Mouse (Mus musculus) liver, embryonic 14.5 days (tissue): ENCODE results near the gene Hoxa6. TPM values are rescaled to one million over a fixed set of nuclear protein-coding genes. Genes with fewer than 3 reads are reported as not detected.
A peak's percentile ranks its signal among the peaks of the same experiment; 100 is the strongest.

Source experiments
- ATAC-seq: fragments of 200-750 bp; cut with Nextera tagmentation; 2 replicates; pipeline ENCODE4 v1.8.0; 2017; ENCODE audit warnings: moderate number of reproducible peaks, mild to moderate bottlenecking, moderate library complexity; ENCODE audit not compliant: insufficient read depth
- DNase-seq, 3 experiments: peaks; one replicate each; pipeline ENCODE4 v3.0.0-alpha.2; 2012 to 2013; ENCODE audit warnings: low read depth in 3 of 3, low spot score in 3 of 3
- H3K27ac ChIP-seq: fragments of 300-500 bp; sonication (generic); 2 replicates; pipeline ENCODE4 v1.5.1; 2014; ENCODE audit warnings: moderate library complexity, mild to moderate bottlenecking, control low read depth, inconsistent platforms
- H3K27me3 ChIP-seq: fragments of 300-500 bp; sonication (generic); 2 replicates; pipeline ENCODE4 v1.6.1; 2014; ENCODE audit warnings: mild to moderate bottlenecking, low read length, moderate library complexity; ENCODE audit not compliant: control insufficient read depth, insufficient read depth
- H3K36me3 ChIP-seq: fragments of 300-500 bp; sonication (generic); replicated peaks from 2 replicates; pipeline ENCODE4 v1.6.1; 2014; ENCODE audit warnings: low read depth; ENCODE audit not compliant: control insufficient read depth, insufficient read depth
- H3K4me1 ChIP-seq, 2 experiments: fragments of 200-500 bp in 1 of 2; fragments of 300-500 bp in 1 of 2; sonication (generic) in 1 of 2; replicated peaks; 2 replicates each; pipeline ENCODE4 v1.6.1; 2012 to 2014; ENCODE audit warnings: antibody characterized with exemption in 1 of 2, inconsistent platforms in 1 of 2, low read length in 1 of 2; ENCODE audit not compliant: control insufficient read depth in 2 of 2, insufficient read depth in 2 of 2
- H3K4me2 ChIP-seq: fragments of 300-500 bp; sonication (generic); 2 replicates; pipeline ENCODE4 v1.6.1; 2014; ENCODE audit warnings: low read depth, mild to moderate bottlenecking, control low read depth, moderate library complexity
- H3K4me3 ChIP-seq, 2 experiments: fragments of 200-500 bp in 1 of 2; fragments of 300-500 bp in 1 of 2; sonication (generic) in 1 of 2; 2 replicates each; pipeline ENCODE4 v1.5.1; 2012 to 2014; ENCODE audit warnings: low read depth in 2 of 2, low read length in 2 of 2, mild to moderate bottlenecking in 2 of 2, control low read depth in 1 of 2, inconsistent platforms in 1 of 2, moderate library complexity in 1 of 2; ENCODE audit not compliant: insufficient read depth in 1 of 2
- H3K9ac ChIP-seq: fragments of 300-500 bp; sonication (generic); replicated peaks from 2 replicates; pipeline ENCODE4 v1.6.1; 2014; ENCODE audit warnings: mild to moderate bottlenecking, control low read depth, moderate library complexity
- H3K9me3 ChIP-seq: fragments of 300-500 bp; sonication (generic); 2 replicates; pipeline ENCODE4 v1.6.1; 2016; ENCODE audit warnings: low read length, mixed read lengths; ENCODE audit not compliant: control insufficient read depth
- CTCF ChIP-seq: IDR thresholded peaks from 2 replicates; pipeline ENCODE4 v1.5.1; 2016; ENCODE audit warnings: antibody characterized with exemption, low read depth, control low read depth
- EP300 ChIP-seq: IDR thresholded peaks from 2 replicates; pipeline ENCODE4 v1.6.1; 2016; ENCODE audit warnings: antibody characterized with exemption, low read depth
- WGBS: fragments of 180-500 bp; shearing (Covaris S2); extraction: QIAGEN DNeasy Blood & Tissue Kit; methylation state at CpG from one replicate; pipeline ENCODE4 v1.1.7; 2014; ENCODE audit not compliant: insufficient replicate concordance; 5-methylcytosine and 5-hydroxymethylcytosine counted together
- polyA plus RNA-seq, 2 experiments: library from polyadenylated mRNA; depleted of rRNA in 1 of 2; stranded (reverse) in 1 of 2; unstranded in 1 of 2; fragments of >200 nt; fragmentation: Nextera tagmentation in 1 of 2; extraction: Ambion mirVana in 1 of 2; gene quantifications; 2 replicates each; pipeline versions ENCODE4 v1.2.1 to v1.2.3; 2012 to 2014

Gene Hoxa6
- polyA plus RNA-seq, 2 experiments = not detected

DNA sequence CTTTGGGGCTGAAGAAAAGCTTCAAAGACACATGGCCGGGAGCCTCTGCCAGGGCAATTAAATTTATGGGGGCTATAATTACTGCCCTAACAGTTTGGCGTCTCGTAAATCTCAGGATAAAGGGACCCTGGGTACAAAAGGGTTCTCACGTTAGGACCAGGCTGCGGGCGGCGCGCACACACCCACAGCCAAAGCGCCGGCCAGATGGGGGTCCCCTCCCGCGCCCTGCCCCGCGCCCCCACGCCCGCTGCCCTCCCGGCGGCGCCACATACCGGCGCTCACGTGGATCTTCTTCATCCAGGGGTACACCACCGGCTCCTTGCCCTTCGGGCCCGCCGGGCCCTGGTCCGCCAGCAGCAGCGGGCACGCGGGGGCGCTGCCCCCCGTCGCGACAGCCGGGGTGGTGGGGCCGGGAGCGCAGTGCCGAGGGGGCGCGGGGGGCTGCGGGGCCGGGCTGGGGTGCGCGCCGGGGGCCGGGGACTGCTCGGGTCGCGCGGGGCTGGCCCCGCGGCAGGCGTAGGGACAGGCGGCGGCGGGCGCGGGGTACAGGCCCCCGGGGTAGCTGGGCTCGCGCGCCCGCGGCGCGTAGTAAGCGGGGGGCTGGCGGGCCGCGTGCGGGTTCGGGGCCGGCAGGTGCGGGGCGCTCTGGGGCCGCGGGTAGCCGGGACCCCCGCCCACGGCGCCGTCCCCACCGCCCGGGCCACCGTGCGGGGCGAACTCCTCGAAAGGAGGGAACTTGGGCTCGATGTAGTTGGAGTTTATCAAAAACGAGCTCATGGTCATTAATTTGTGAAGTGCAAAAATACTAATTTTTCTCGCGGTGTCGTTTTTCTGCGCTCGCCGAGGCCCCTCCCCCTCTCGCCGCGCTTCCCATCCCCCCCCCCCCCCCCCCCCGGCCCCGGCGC, 17.4 kb downstream of the Hoxa6 start, which contains the start of gene Hoxa4:
Gene Hoxa4 (minus strand): TSS at position 848 of the 905 bp plus-strand sequence.
- Histone ChIP-seq H3K27ac (no peak within 1 kb of the TSS), H3K27me3 (peaks cover 78% of the 10 kb centered on the region), H3K36me3 (no peaks in the 10 kb centered on the region), H3K4me3 (peak within 1 kb of the TSS; percentile 48 to 51), H3K9me3 (no peaks in the 10 kb centered on the region), H3K4me2 (peak within 1 kb of the TSS; percentile 62), H3K4me1 (no peaks in the 10 kb centered on the region), H3K9ac (no peak within 1 kb of the TSS; the same call in 1 of the 2 replicates)
- WGBS = 2% methylated on average over 70 of the region's 102 CpGs
- ATAC-seq (no peak), DNase-seq (no peak)
- no peak for TF ChIP-seq CTCF

DNA sequence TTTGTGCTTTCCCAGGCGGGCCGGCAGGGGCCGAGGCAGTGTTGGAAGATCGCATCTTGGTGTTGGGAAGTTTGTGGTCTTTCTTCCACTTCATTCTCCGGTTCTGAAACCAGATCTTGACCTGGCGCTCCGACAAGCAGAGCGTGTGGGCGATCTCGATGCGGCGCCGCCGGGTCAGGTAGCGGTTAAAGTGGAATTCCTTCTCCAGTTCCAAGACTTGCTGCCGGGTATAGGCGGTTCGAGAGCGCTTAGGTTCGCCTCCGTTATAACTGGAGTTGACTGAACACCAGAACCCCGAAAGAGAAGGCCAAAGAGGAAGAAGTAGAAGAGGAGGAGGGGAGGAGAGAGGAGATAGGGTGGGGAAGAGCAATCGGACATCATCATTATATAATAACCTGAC, 18.1 kb downstream of the Hoxa6 start:
- Histone ChIP-seq H3K27me3 (peaks cover 83% of the 10 kb centered on the region), H3K36me3 (no peaks in the 10 kb centered on the region), H3K4me1 (no peaks in the 10 kb centered on the region), H3K4me2 (peak overlapping the region; percentile 45; the same call in 1 of the 2 replicates), H3K9me3 (no peaks in the 10 kb centered on the region), H3K27ac (no peak overlapping the region), H3K4me3 (no peak overlapping the region), H3K9ac (no peak overlapping the region)
- DNase-seq = no peak
- TF ChIP-seq EP300 = no peak
- TF ChIP-seq CTCF = no peak
- 14% methylated on average over 23 of the region's 23 CpGs for WGBS
- no peak for ATAC-seq

DNA sequence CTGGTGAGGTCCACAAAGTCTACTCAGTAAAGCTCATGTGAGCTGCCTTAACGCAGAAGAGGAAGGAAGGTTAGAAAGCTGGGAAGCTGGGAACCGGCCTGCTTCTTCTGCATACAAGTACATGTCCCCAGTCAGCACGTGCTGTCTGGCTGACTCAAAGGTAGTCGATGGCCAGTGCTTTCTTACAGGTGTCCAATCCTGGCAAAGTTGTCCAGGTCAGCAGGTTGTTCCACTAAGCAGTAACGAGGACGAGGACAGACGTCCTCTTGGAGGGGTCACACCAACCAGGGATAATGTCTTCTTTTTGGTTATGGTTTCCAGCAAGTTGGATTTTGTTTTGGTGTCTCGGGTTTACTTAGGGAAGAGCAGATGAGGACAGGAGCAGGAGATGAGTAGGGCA, 18.6 kb downstream of the Hoxa6 start:
- H3K4me2 ChIP-seq = no peak overlapping the region
- H3K9me3 ChIP-seq = no peaks in the 10 kb centered on the region
- no peak overlapping the region for H3K27ac ChIP-seq
- no peak for TF ChIP-seq CTCF
- TF ChIP-seq EP300 = no peak
- ATAC-seq = no peak
- no peak overlapping the region for H3K4me3 ChIP-seq
- no peak overlapping the region for H3K9ac ChIP-seq
- peaks cover 83% of the 10 kb centered on the region for H3K27me3 ChIP-seq
- H3K36me3 ChIP-seq = no peaks in the 10 kb centered on the region
- 27% methylated on average over 8 of the region's 8 CpGs for WGBS
- no peak for DNase-seq
- H3K4me1 ChIP-seq = no peaks in the 10 kb centered on the region

DNA sequence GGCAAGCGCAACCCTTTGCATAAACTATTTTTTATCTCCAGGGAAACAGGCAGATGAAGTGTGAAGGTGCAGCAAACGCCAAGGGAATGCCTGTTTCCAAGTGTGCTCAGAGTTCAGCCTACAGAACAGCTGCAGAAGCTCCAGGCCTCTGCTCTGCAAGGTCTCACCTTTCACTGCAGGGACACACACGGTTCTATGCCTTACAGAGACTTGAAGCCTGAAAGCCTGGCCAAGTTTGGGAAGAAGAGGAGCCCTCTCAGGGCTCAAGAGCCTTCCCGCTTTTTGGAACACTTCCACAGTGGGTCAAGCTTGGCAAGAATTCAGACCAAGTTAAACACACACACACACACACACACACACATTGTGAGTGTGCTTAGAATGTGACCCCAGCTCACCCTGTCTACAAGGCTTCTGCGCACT, 19.3 kb downstream of the Hoxa6 start:
- Histone ChIP-seq H3K4me1 (no peaks in the 10 kb centered on the region), H3K36me3 (no peaks in the 10 kb centered on the region), H3K27ac (no peak overlapping the region), H3K27me3 (peaks cover 82% of the 10 kb centered on the region), H3K4me3 (no peak overlapping the region), H3K9ac (no peak overlapping the region), H3K9me3 (no peaks in the 10 kb centered on the region), H3K4me2 (no peak overlapping the region)
- WGBS = 39% methylated on average over 5 of the region's 5 CpGs
- DNase-seq (no peak), ATAC-seq (no peak)
- TF ChIP-seq CTCF (no peak), EP300 (no peak)

DNA sequence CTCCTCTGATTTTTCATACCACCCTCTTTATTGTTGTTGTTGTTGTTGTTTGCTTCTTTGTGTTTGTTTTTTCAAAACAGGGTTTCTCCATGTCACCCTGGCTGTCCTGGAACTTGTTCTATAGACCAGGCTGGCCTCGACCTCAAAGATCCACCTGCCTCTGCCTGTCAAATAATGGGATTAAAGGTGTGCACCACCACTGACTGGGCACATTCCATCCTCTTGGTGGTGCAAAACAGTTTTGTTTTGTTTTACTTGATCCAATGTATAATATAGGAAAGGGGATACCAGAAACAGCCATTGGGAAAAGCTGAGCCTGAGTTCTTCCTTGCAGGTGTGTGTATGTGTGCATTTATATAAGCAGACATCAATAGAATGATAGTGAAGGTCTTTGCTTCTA, 22.0 kb downstream of the Hoxa6 start:
- TF ChIP-seq EP300 = no peak
- TF ChIP-seq CTCF = no peak
- ATAC-seq = no peak
- no peak for DNase-seq
- 24% methylated on average over 1 of the region's 1 CpGs for WGBS
- H3K9ac ChIP-seq = no peak overlapping the region
- H3K27ac ChIP-seq = no peak overlapping the region
- H3K9me3 ChIP-seq = no peaks in the 10 kb centered on the region
- no peak overlapping the region for H3K4me3 ChIP-seq
- H3K4me1 ChIP-seq = 0 out of 4 replicates have a peak, but pooled peaks cover 0 to 3% of the 10 kb centered on the region in 2 experiments
- no peaks in the 10 kb centered on the region for H3K36me3 ChIP-seq
- H3K4me2 ChIP-seq = no peak overlapping the region
- H3K27me3 ChIP-seq = peaks cover 62% of the 10 kb centered on the region
